Mouse (Mus musculus) liver, postnatal 0 days (tissue): Measurements from ENCODE around the gene Mre11a. TPM values are rescaled to one million over a fixed set of nuclear protein-coding genes. Genes with fewer than 3 reads are reported as not detected.
A peak's percentile ranks its signal among the peaks of the same experiment; 100 is the strongest.

Experiments
- ATAC-seq: fragments of 200-750 bp; cut with Nextera tagmentation; 2 replicates; pipeline ENCODE4 v1.8.0; 2017; ENCODE audit warnings: mild to moderate bottlenecking, moderate library complexity
- DNase-seq: peaks from one replicate; pipeline ENCODE4 v3.0.0-alpha.2; 2016
- H3K27ac ChIP-seq: fragments of 300-500 bp; sonication (generic); 2 replicates; pipeline ENCODE4 v1.5.1; 2014; ENCODE audit warnings: antibody characterized with exemption, moderate library complexity, mild to moderate bottlenecking, low read depth
- H3K27me3 ChIP-seq: fragments of 300-500 bp; sonication (generic); 2 replicates; pipeline ENCODE4 v1.6.1; 2014; ENCODE audit warnings: low read length, control low read depth, mixed read lengths; ENCODE audit not compliant: insufficient read depth
- H3K36me3 ChIP-seq: fragments of 300-500 bp; sonication (generic); replicated peaks from 2 replicates; pipeline ENCODE4 v1.6.1; 2014; ENCODE audit warnings: mild to moderate bottlenecking, control low read depth, low read length, moderate library complexity, mixed read lengths; ENCODE audit not compliant: insufficient read depth
- H3K4me1 ChIP-seq: fragments of 300-500 bp; sonication (generic); 2 replicates; pipeline ENCODE4 v1.6.1; 2014; ENCODE audit warnings: antibody characterized with exemption, mild to moderate bottlenecking, control low read depth; ENCODE audit not compliant: insufficient read depth
- H3K4me2 ChIP-seq: fragments of 300-500 bp; sonication (generic); 2 replicates; pipeline ENCODE4 v1.6.1; 2014; ENCODE audit warnings: low read depth, mild to moderate bottlenecking, low read length, moderate library complexity, mixed read lengths
- H3K4me3 ChIP-seq: fragments of 300-500 bp; sonication (generic); 2 replicates; pipeline ENCODE4 v1.5.1; 2014; ENCODE audit warnings: low read depth, low read length
- H3K9ac ChIP-seq: fragments of 300-500 bp; sonication (generic); replicated peaks from 2 replicates; pipeline ENCODE4 v1.6.1; 2014; ENCODE audit warnings: mild to moderate bottlenecking, moderate library complexity
- H3K9me3 ChIP-seq: fragments of 300-500 bp; sonication (generic); 2 replicates; pipeline ENCODE4 v1.6.1; 2016; ENCODE audit warnings: mild to moderate bottlenecking, control low read depth, low read length, mixed read lengths
- CTCF ChIP-seq: sonication (generic); IDR thresholded peaks from 2 replicates; pipeline ENCODE4 v1.5.1; 2016; ENCODE audit warnings: antibody characterized with exemption, low read depth
- EP300 ChIP-seq: IDR thresholded peaks from 2 replicates; pipeline ENCODE4 v1.6.1; 2016; ENCODE audit warnings: antibody characterized with exemption, low read depth, mild to moderate bottlenecking
- WGBS: fragments of 180-500 bp; shearing (Covaris S2); extraction: QIAGEN DNeasy Blood & Tissue Kit; methylation state at CpG from one replicate; pipeline ENCODE4 v1.1.7; 2014; ENCODE audit not compliant: insufficient replicate concordance; 5-methylcytosine and 5-hydroxymethylcytosine counted together
- polyA plus RNA-seq: library from polyadenylated mRNA; unstranded; fragments of >200 nt; fragmentation: Nextera tagmentation; extraction: Ambion mirVana; gene quantifications from 2 replicates; pipeline ENCODE4 v1.2.1, GENCODE M21; 2015

The Mre11a gene
- polyA plus RNA-seq, 1 experiment from 2014 or later = 6.8 TPM

DNA sequence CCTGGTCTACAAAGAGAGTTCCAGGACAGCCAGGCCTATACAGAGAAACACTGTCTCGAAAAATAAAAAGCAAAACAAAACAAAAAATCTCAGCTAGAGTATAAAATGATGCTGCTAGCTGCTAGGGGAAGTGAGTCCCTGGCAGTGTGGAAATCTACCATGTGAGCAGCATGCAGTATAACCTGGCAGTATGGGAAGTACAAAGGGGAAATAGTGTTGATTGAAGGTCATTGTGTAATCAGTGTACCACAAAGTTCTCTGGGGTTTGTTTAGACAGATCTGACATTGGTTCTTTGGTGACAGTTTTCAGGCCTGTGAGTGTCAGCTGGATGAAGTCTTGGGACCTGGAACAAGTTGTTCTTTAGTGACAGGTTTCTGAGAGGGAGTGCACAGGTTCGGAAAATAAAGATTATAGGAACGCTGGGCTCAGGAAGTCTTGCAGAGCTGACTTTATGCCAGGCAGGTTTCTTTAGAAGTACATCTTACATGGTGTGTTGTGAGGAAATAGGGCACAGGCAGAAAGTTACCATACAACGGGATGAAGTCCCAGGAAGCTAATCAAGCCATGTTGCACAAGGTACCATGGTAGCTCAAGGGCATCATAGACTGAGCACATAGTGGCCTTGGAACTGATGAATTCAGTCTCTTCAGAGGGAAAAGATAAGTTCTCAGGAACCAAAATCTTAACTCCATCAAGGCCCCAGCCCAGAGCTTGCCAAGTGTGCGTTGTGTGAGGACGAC is 51.1 kb downstream of the Mre11a start:
- DNase-seq (peak; percentile 22), ATAC-seq (peak; percentile 94)
- H3K4me3 ChIP-seq = no peak overlapping the region
- H3K9me3 ChIP-seq = no peaks in the 10 kb centered on the region
- H3K4me1 ChIP-seq = peaks cover 3% of the 10 kb centered on the region
- H3K27ac ChIP-seq = peak overlapping the region; percentile 80
- H3K36me3 ChIP-seq = peaks cover 34% of the 10 kb centered on the region
- H3K27me3 ChIP-seq = no peaks in the 10 kb centered on the region
- H3K4me2 ChIP-seq = no peak overlapping the region
- no peak overlapping the region for H3K9ac ChIP-seq
- TF ChIP-seq CTCF (no peak), EP300 (peak; percentile 43; the same call in 1 of the 2 replicates)
- WGBS = 78% methylated on average over 6 of the region's 6 CpGs

DNA sequence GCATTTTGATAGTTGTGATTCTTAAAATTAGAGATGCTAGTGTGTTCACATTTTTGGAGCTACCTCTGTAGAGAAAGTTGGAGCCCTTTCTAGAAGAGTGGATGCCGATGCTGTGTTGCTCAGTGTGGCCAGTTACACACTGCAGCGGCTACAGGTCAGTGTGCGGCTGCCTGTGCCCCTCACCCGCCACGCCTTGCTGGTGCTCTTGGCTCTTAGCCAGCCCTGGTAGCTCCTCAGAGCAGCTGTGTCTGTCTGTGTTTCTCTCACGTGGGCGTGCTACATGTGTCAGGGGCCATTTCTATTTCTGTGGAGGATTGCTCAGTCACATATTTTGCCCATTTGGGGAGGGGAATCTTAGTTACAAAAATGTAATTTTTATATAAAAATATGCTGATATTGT is 55.1 kb downstream of the Mre11a start:
- 64% methylated on average over 7 of the region's 7 CpGs for WGBS
- TF ChIP-seq EP300 = no peak
- no peak for TF ChIP-seq CTCF
- Histone ChIP-seq H3K4me1 (peaks cover 3% of the 10 kb centered on the region), H3K9me3 (no peaks in the 10 kb centered on the region), H3K4me3 (no peak overlapping the region), H3K9ac (no peak overlapping the region), H3K27ac (no peak overlapping the region), H3K4me2 (no peak overlapping the region), H3K36me3 (peaks cover 13% of the 10 kb centered on the region; the same call in 1 of the 2 replicates), H3K27me3 (no peaks in the 10 kb centered on the region)
- ATAC-seq (no peak), DNase-seq (peak; percentile 31)

DNA sequence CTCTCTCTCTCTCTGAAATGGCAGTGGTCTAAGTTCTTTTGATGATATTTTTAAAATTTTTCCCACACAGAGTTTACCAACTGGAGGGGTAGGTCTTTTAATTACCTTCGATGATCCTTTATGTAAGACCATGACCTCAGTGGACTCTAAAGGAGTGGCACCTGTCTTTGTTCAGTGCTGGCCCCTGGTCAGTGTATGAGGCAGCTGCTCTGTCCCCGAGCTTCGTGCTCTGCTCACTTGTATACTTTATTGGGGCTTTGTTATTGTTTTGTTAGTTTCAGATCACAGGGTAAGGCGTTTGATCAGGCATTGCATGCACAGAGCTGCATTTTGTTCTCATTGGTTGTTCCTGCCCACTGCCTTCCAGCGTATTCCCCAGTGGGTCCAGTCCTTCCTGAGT is 55.5 kb downstream of the Mre11a start:
- no peak overlapping the region for H3K4me2 ChIP-seq
- TF ChIP-seq CTCF (no peak), EP300 (no peak)
- peaks cover 3% of the 10 kb centered on the region for H3K4me1 ChIP-seq
- 73% methylated on average over 5 of the region's 5 CpGs for WGBS
- H3K4me3 ChIP-seq = no peak overlapping the region
- H3K36me3 ChIP-seq = peaks cover 9% of the 10 kb centered on the region; the same call in 1 of the 2 replicates
- DNase-seq (no peak), ATAC-seq (no peak)
- H3K9me3 ChIP-seq = no peaks in the 10 kb centered on the region
- no peak overlapping the region for H3K27ac ChIP-seq
- no peak overlapping the region for H3K9ac ChIP-seq
- H3K27me3 ChIP-seq = no peaks in the 10 kb centered on the region

DNA sequence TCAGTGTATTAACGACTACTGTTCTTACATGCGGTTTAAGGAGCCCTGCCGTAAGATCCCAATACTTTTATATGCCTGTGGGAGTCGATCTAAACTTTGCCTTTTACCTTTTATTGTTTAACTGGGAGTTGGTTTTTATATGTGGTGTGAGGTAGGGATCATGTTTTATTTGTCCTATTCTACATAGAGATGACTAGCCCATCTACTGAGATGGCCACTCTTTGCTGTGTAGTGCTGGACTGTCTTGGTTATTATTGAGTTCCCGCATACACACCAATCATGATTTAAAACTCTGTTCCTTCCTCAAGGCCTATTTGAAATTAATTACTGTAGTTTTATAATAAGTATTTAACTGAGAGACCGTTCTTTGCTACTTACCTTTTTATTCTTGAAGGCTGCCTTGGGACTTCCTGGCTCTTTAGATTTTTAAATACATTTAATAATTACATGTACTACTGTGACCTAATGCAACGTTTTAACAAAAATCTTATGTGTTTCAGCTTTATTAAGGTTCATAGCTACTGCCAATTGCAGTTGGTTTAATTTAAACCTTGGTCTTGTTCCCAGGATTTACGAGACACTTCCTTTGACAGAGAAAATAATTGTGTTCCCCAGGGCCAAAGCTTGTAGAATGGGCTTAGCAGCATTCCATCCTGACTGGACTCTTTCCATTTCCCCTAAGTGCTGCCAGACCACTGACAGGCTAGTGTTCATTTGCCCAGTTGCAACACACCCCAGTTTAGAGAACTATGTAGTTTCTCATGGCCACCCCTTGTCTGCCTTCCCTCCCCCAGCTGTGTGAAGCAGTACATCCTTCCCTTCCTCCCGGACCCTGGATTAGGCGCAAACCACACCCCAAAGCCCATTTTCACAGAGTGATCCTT is 57.7 kb downstream of the Mre11a start:
- Histone ChIP-seq H3K27me3 (no peaks in the 10 kb centered on the region), H3K9me3 (no peaks in the 10 kb centered on the region), H3K4me2 (no peak overlapping the region), H3K36me3 (0 out of 2 replicates have a peak, but pooled peaks cover 3% of the 10 kb centered on the region), H3K9ac (no peak overlapping the region), H3K4me1 (no peaks in the 10 kb centered on the region), H3K27ac (no peak overlapping the region), H3K4me3 (no peak overlapping the region)
- 78% methylated on average over 10 of the region's 10 CpGs for WGBS
- ATAC-seq (peak; percentile 35), DNase-seq (no peak)
- TF ChIP-seq EP300 (no peak), CTCF (no peak)

DNA sequence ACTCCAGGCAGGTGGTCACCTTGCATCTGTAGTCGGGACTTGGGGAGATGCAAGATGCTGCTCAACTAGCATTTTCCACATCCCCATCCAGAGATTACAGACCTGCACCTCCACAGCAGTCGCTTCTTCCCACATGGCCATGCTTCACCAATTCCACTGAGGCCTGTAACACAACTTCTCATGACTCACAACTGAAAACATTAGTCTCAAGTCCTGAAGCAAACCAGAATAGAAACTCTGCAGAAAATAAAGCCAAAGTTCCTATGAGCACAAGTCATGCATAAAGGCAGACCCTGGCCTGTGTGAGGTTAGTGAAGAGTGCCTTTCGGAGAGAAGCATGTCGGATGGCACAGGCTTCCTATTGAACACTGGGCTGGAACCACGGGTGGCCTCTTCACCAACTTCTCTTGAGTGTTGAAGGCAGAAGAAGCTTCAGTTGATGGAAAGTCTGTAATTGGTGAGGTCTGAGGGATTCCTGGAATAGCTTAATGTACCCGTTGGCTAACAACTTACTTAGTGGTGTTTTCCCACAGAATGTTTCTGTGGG is 58.9 kb downstream of the Mre11a start:
- Histone ChIP-seq H3K27ac (no peak overlapping the region), H3K9me3 (no peaks in the 10 kb centered on the region), H3K36me3 (no peaks in the 10 kb centered on the region), H3K9ac (no peak overlapping the region), H3K4me3 (no peak overlapping the region), H3K27me3 (no peaks in the 10 kb centered on the region), H3K4me1 (no peaks in the 10 kb centered on the region), H3K4me2 (no peak overlapping the region)
- TF ChIP-seq CTCF (no peak), EP300 (no peak)
- WGBS = 83% methylated on average over 6 of the region's 6 CpGs
- ATAC-seq (no peak), DNase-seq (no peak)

DNA sequence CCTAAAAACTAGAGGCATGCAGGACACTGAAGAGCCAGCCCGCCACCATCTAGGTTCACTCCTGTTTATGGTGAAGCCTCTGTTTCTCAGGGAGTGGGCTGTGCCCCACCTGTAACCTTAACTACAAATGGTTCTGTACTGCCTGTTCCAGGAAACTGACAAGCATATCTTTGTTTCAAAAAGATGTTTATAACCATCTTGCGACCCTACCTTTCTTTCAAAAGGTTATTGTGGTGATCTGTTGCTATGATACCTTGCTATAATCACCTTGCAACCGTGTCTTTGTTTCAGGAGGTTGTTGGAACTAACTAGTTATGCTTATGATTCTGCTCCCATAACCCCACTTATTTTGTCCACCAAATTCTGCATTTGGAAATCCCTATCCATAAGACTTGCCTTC is 59.4 kb downstream of the Mre11a start:
- DNase-seq = no peak

More for the DNA sequence above, 59.4 kb downstream of the Mre11a start:
- no peaks in the 10 kb centered on the region for H3K36me3 ChIP-seq
- no peaks in the 10 kb centered on the region for H3K4me1 ChIP-seq
- no peak for TF ChIP-seq EP300
- no peak for TF ChIP-seq CTCF
- H3K27me3 ChIP-seq = no peaks in the 10 kb centered on the region
- H3K4me2 ChIP-seq = no peak overlapping the region
- 84% methylated on average over 3 of the region's 3 CpGs for WGBS
- H3K9ac ChIP-seq = no peak overlapping the region
- ATAC-seq = no peak
- no peak overlapping the region for H3K4me3 ChIP-seq
- H3K9me3 ChIP-seq = no peaks in the 10 kb centered on the region
- no peak overlapping the region for H3K27ac ChIP-seq
